Mouse (Mus musculus) retina, adult 2 months (tissue): ENCODE measurements around the gene Tmem144.

ENCODE experiments used
- DNase-seq: peaks from one replicate; pipeline ENCODE4 v3.0.0-alpha.2; 2012; ENCODE audit warnings: low read depth, low spot score

Gene Tmem144

GRCm38 (mm10) chr3:79864824-79865223 lies 12.3 kb upstream of the Tmem144 start:
- no peak for DNase-seq

GRCm38 (mm10) chr3:79858221-79858620 lies 5.6 kb upstream of the Tmem144 start:
- DNase-seq = no peak

- DNase-seq = no peak
These were observed 5.2 kb upstream of the Tmem144 start for GRCm38 (mm10) chr3:79857780-79858179.

GRCm38 (mm10) chr3:79852108-79852507 lies 465 bp downstream of the Tmem144 start:
- no peak for DNase-seq

- no peak for DNase-seq
These were observed 1.9 kb downstream of the Tmem144 start for GRCm38 (mm10) chr3:79850656-79851055.

GRCm38 (mm10) chr3:79849621-79850020 lies 3.0 kb downstream of the Tmem144 start:
- DNase-seq = no peak

- DNase-seq = no peak
These were observed 3.7 kb downstream of the Tmem144 start for GRCm38 (mm10) chr3:79848841-79849240.

- no peak for DNase-seq
These were observed 5.9 kb downstream of the Tmem144 start for GRCm38 (mm10) chr3:79846633-79847032.

GRCm38 (mm10) chr3:79843999-79844398 lies 8.6 kb downstream of the Tmem144 start:
- DNase-seq = no peak

- no peak for DNase-seq
These were observed 10.0 kb downstream of the Tmem144 start for GRCm38 (mm10) chr3:79842616-79843016.

- peak; percentile 62 for DNase-seq
These were observed 10.4 kb downstream of the Tmem144 start for GRCm38 (mm10) chr3:79842165-79842564.

- no peak for DNase-seq
These were observed 11.1 kb downstream of the Tmem144 start for GRCm38 (mm10) chr3:79841475-79841874.

GRCm38 (mm10) chr3:79838751-79839150 lies 13.8 kb downstream of the Tmem144 start:
- DNase-seq = no peak

- no peak for DNase-seq
These were observed 23.3 kb downstream of the Tmem144 start for GRCm38 (mm10) chr3:79829289-79829688.

GRCm38 (mm10) chr3:79825067-79825780 lies 27.3 kb downstream of the Tmem144 start:
- DNase-seq = no peak

- DNase-seq = no peak
These were observed 29.4 kb downstream of the Tmem144 start for GRCm38 (mm10) chr3:79823176-79823575.

GRCm38 (mm10) chr3:79821131-79821530 lies 31.4 kb downstream of the Tmem144 start:
- DNase-seq = no peak

- DNase-seq = no peak
These were observed 34.2 kb downstream of the Tmem144 start for GRCm38 (mm10) chr3:79818202-79818995.

- no peak for DNase-seq
These were observed 36.3 kb downstream of the Tmem144 start for GRCm38 (mm10) chr3:79816229-79816628.

GRCm38 (mm10) chr3:79813814-79814490 lies 38.6 kb downstream of the Tmem144 start:
- DNase-seq = peak; percentile 42

GRCm38 (mm10) chr3:79812042-79812441 lies 40.5 kb downstream of the Tmem144 start:
- DNase-seq = no peak

GRCm38 (mm10) chr3:79811632-79812031 lies 40.9 kb downstream of the Tmem144 start:
- no peak for DNase-seq
